Comparison of ENCODE assay signal across 15 mouse cellular contexts in the genomic region with DNA sequence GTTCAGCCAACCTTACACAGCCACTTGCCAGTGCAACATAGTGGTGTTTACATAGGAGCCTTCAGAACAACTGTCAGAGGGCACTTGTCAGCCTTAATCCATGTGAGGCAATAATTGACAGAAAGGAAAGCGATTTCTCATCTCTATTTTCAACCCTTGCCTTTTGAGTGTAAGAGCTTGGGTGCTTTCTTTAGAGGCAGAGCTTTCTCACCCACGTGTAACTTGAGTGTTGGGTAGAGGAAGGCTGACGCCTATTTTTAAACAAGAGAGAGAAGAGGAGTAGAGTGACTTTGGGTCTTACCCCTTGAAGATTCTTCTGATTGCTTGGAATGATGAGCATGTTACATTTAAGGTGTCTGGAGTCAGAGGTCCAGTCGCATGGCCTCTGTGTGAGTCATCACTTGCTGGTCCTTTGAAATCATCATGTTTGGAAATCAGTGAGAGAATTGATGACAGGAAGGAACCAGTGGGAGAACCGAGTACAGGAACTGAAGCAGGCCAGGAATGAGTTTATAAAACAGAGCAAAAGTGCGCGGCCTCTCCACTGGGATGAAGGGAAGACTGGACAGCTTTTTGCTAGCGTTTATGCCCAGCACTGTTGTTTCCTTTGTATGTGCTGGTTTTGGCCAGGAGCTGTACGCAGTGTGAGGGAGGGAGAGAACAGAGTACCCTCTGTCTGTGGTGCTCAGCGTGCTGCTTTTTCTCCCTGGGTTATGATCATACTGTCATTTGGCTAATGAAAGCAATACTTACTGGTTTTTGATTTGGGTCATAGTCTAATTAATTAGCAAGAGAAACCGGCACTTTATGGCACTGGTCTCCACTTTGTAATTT.
DNase-seq lines count a peak whose midpoint lies in the region; TF ChIP-seq lines count a peak whose summit lies in the region.
"Had no signal": no experiment of that assay in that cellular context is flagged by ENCODE, and none has a peak within 500 bp of the region (broad histone marks: within the 10 kb centered on the region; RNA-seq: fewer than 3 reads in every experiment).

No protein-coding gene starts in this region.

- no peak overlapping the region for H3K27ac ChIP-seq in liver, adult 2 months (replicated peaks; ENCODE audit: insufficient read depth, low read depth, low read length)
- H3K27ac ChIP-seq: liver, embryonic 13.5 days had no signal

- peak; percentile 12 for DNase-seq in gastrocnemius, adult 18-20 months (ENCODE audit: low spot score)
- no peak for DNase-seq in gastrocnemius, postnatal 10 days
- DNase-seq in liver, adult 2 months (ENCODE audit: extremely low read depth, low read depth, low spot score) = peak; percentile 75
- DNase-seq in liver (no peak), NIH3T3 (ENCODE audit: low read depth) (peak; percentile 29)
- peak; percentile 49 for DNase-seq in fibroblast of lung, adult 2 months (ENCODE audit: low read depth)
- DNase-seq in testis, postnatal 14 days (ENCODE audit: low spot score) = no peak
- no peak for DNase-seq in spleen, adult 18-20 months
- DNase-seq: cerebellum, adult 9-10 months; heart, postnatal 14 days; kidney, postnatal 4 days; liver, embryonic 13.5 days; right cerebral cortex, postnatal 4 days had no signal

- H3K4me1 ChIP-seq in liver, adult 2 months (ENCODE audit: control insufficient read depth, insufficient read depth, low read length) = peaks cover 13% of the 10 kb centered on the region

- no peak for TF ChIP-seq CTCF in liver, adult 2 months (IDR thresholded peaks at IDR 0.05; ENCODE audit: low read depth, low read length)

- H3K27me3 ChIP-seq in liver, adult 2 months (ENCODE audit: control insufficient read depth, insufficient read depth, low read length) = no peaks in the 10 kb centered on the region
- H3K27me3 ChIP-seq: CH12.LX; liver, embryonic 13.5 days; megakaryocyte, embryonic 14.5 days had no signal

- H3K79me2 ChIP-seq in liver, adult 2 months (ENCODE audit: control insufficient read depth, insufficient read depth, low read length) = peaks cover 20% of the 10 kb centered on the region

- no peak overlapping the region for H3K4me3 ChIP-seq in liver, adult 2 months (ENCODE audit: insufficient read depth, low read depth, low read length)
- H3K4me3 ChIP-seq: liver, embryonic 13.5 days; megakaryocyte, embryonic 14.5 days had no signal

- 57% methylated on average over 11 of the region's 11 CpGs for WGBS in liver, adult 2 months

- H3K9ac ChIP-seq in liver, adult 2 months (ENCODE audit: low read depth, low read length) = no peak overlapping the region
- H3K9ac ChIP-seq: liver, embryonic 13.5 days had no signal

- TF ChIP-seq POLR2A in liver, adult 2 months (IDR thresholded peaks at IDR 0.05; ENCODE audit: extremely low read depth, insufficient read depth, low read length) = no peak

- no peaks in the 10 kb centered on the region for H3K36me3 ChIP-seq in liver, adult 2 months (ENCODE audit: control insufficient read depth, insufficient read depth, low read length)
- H3K36me3 ChIP-seq: liver, embryonic 13.5 days had no signal

Comparison
In these comparisons a context has a peak if more than half of its experiments do, and no peak if none do; other contexts are left out.
1. DNase-seq: peak in gastrocnemius, adult 18-20 months (single experiment), liver, adult 2 months (single experiment), NIH3T3 (single experiment) and fibroblast of lung, adult 2 months (single experiment); none in gastrocnemius, postnatal 10 days (single experiment), liver (single experiment), testis, postnatal 14 days (single experiment) and spleen, adult 18-20 months (0 of 2).